Mouse (Mus musculus): ENCODE measurements at regions not wholly inside any gene's neighbourhood (a gene's known extent, or its start where the extent isn't known, plus 50 kb on each side); places are given as distances from the start of the nearest gene placed in this dataset.

DNA sequence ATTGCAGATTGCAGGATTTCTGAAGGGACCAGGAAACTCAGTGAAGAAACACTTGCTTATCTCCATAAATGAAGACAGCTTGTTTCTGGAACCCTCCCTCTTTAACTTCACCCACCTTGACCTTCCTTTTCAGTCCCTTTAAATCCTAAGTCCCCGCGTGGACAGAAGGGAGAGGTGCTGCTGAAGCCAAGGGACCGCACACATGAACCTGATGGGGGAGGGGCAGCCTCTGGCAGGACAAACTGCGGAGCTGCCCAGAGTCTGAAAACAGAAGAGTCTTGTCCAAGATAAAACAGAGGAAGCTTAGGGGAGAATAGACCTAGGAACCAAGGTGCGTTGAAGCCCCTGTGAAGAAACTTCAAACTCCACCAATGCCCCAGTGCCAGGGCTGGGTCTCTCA lies 368.9 kb upstream of the Tbx3 start:
- peak; percentile 26 for DNase-seq (ENCODE audit: low spot score)

DNA sequence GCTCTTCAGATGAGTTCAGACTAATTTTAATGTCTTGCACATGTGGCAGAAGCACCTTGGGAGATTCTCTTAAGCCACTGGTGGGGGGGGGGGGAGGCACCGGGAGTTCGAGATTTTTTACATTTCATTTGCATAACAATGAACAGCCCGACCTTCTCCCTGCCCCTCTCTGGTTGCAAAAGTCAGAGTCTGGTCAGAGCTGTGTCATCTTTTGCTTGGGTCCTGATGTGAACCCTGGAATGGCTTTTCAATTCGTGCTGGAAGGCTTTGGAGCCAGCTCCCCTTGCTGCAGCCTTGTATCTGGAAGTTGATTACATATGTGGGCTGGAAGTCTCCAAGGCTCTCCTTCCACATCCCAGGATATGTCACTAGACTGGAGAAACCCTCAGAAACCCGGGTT lies 365.7 kb upstream of the Tbx3 start:
- DNase-seq (ENCODE audit: low spot score), result no peak

DNA sequence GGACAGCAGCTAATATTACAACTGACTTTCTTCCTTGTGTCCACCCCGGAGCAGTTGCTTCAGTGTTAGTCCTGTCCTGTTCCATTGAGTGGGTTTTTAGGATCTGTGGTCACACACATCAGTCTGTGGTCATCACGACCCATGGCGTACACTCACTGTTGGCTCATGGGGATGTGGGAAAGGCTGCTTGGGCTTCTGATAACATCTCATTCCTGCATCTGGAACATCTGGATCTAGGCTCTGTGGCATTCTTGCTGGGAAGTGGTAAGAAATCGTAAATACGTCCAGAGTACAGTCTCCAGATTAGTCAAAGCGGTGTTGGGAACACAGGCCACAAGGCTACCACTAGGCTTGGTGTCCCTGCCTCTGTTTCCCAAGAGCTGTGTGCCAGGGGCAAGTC lies 362.7 kb upstream of the Tbx3 start:
- DNase-seq (ENCODE audit: low spot score), result no peak

DNA sequence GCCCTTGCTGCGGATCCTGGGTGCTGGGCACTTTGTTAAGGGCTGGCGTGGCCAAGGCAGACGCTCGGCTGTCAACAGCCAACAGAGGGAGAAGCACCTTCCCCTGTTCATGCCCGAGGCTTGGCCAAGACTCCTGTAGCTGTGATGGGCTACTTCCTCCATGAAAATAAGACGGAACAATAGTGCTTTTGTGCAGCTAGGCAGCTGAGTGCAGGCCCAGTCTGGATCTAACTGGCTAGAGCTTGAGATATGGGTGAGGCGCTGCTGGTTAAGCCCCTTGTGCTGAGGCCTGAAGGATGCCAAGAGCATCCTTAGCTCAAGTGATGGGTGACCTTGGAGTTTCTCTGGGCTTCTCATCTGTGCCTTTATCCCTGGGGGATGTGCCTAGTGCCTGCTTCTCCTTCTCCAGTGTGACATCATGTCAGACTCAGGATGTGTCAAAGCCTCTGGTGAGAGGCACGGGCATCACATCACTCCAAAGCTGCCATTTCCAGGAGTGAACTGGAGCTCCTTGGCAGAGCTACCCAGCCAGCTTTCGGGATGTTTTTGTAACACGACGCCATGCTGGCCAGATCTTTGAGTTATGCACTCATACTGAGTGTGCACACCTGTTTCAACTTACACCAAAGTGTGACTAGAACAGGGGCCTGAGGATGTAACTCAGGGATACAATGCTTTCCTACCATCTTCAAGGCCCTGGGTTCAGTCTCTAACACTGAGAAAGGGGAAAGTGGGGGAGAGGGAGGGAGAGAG lies 360.1 kb upstream of the Tbx3 start:
- peak; percentile 54 for DNase-seq (ENCODE audit: low spot score)

GRCm38 (mm10) chr5:119312808-119313207 lies 357.7 kb upstream of the Tbx3 start:
- no peak for DNase-seq (ENCODE audit: low spot score)

- DNase-seq (ENCODE audit: low spot score), result no peak
These were observed 355.3 kb upstream of the Tbx3 start for GRCm38 (mm10) chr5:119315149-119315548.

DNA sequence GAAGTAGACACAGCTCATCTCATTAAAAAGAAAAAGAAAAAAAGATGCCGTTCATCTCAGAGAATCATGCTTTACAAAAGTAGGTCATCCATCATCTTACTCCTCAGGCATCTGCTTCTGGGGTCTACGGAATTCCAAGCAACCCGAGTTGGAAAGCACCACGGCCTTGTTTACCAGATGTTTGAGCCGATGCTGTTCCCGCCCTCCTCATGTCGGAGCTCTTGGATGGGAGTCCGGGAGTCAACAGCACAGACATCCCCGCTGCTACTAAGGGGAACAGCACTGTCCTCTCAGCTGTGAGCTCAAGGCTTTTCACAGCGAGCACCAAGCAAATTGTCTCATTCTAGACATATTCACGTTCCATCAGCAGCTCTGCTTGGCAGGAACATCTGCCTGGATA lies 352.9 kb upstream of the Tbx3 start:
- DNase-seq (ENCODE audit: low spot score), result no peak

DNA sequence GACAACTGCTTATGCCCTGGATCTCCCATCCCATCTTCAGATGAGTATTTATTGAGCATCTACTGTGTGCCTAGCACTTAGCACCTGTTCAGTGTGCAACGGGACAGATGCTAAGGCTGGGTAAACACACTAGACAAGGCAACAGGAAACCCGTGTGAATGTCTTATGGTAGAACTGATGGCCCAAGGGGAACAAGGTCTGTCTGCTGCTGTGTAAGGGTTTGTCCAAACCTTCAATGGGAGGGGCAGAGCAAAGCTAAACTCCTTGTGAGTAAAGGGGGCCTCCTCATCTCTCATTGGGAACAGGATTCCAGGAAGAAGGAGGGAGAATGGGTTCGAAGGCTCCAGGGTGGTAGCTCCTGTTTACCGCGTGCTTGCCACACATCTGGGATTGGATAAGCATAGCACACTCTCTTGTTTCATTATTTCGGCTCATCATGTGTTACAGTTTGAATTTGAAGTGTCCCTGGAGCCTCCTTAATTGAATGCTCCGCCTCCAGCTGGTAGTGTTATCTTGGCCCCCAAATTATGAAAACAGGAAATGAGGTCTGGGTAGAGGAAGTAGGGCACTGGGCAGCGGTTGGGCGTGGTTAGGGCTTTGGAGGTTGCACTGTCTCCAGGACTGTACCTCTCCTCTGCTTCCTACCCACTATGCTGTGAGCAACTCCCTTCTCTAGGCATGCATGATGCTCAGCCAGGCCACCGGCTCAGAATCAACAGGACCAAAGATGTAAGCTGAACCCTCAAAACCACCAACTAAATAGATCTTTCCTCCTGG lies 348.9 kb upstream of the Tbx3 start:
- no peak for DNase-seq (ENCODE audit: low spot score)

- DNase-seq (ENCODE audit: low spot score), result no peak
These were observed 348.1 kb upstream of the Tbx3 start for GRCm38 (mm10) chr5:119322411-119322810.

DNA sequence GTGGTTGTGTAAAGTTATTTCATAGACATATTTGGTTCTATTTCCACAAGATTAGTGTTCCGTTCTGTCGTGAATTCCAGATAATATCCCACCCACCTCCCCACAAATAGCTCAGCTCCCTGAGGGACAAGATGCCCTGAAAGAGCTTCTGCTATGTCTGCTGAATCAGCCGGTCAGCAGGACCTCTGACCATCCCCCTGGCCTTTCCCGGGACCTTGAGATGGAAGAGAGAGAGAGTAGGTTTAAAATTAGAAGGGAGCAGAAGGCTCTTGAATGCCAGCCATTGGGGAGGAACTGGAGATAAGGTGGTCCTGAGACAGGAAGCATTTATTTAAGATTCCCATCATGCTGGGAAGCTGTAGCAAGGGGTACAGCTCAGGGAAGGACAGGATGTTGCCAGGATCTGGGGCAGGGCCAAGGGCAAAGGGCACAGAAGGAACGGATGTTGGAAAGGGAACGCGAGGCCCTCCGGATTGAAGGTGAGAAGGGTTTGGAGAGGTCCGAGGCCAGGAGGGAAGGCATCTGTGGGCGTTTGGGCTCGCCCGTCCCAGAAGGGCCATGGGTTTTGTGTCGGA lies 344.7 kb upstream of the Tbx3 start:
- no peak for DNase-seq (ENCODE audit: low spot score)

- no peak for DNase-seq (ENCODE audit: low spot score)
These were observed 343.6 kb upstream of the Tbx3 start for GRCm38 (mm10) chr5:119326895-119327294.

DNA sequence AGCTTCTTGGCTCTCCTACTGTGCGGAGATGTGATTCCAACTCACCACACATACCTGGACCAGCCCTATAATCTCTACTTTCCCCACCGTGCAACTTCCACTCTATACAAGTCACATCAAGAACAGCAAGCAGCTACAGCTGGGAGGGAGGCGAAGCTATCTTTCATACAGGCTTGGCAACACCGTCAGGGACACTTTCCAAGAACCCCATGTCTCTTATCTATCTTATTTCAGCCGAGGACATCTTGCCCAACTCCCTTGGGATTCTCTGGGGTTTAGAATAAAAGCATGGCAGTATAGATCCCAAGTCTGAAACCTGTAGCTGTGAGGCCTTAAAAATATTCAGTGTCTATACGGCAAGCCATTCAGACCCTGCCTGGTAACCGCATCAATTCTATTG lies 341.5 kb upstream of the Tbx3 start:
- no peak for DNase-seq (ENCODE audit: low spot score)

DNA sequence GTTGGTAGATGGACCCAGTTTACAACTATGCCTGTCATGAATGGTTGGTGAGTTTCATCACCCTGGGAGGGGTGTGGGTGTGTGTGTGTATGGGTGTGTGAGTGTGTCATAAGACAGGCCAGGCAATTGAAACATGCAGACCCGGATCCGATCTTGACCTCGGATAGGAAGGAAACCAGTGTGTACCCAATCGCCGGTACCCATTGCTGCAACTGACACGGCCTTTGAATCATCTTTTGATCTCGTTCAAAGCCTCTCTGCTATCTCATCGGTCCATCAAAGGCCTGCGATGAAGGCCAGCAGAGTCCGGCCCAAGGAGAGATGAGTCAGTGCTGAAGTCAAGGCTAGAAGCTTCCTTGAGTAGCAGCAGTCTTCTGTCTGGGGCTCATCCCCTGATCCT lies 341.1 kb upstream of the Tbx3 start:
- no peak for DNase-seq (ENCODE audit: low spot score)

GRCm38 (mm10) chr5:119329860-119330259 lies 340.6 kb upstream of the Tbx3 start:
- DNase-seq (ENCODE audit: low spot score), result no peak

DNA sequence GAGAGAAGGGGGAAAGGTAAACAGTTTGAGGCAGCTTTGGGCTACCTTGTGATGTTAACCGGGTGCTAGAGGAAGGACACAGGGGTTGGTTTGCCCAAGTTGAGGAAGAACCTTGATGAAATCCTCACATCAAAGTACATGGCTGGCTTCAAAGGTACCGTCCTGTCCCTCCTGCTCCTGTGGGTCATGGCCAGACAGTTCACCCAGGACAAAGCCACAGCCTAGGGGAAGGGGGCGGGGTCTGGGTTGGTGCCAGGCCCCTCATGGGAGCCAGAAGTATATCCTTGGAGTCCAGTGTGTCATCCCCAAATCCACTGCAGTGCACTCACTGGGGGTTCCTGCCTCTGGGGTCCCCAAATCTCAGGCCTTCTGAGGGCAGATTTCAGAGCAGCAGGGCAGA lies 339.0 kb upstream of the Tbx3 start:
- DNase-seq (ENCODE audit: low spot score), result no peak

DNA sequence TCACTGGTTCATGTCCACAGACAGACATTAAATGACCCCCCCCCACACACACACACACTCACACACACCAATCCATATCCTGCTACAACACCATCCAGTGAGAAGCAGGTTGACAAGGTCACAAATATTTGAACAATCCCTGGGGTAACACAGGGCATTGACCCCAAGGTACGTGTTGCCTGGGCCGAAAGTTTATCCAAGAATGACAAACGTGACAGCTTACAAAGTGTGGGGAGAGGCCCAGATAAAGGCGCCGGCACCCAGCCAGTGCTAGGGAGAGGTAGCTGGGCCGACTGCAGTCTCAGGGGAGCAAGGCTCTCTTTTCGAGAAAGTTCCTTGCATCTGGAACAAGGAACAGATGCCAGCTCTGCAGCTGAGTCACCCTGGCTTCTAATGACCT lies 337.8 kb upstream of the Tbx3 start:
- DNase-seq (ENCODE audit: low spot score), result peak; percentile 19

DNA sequence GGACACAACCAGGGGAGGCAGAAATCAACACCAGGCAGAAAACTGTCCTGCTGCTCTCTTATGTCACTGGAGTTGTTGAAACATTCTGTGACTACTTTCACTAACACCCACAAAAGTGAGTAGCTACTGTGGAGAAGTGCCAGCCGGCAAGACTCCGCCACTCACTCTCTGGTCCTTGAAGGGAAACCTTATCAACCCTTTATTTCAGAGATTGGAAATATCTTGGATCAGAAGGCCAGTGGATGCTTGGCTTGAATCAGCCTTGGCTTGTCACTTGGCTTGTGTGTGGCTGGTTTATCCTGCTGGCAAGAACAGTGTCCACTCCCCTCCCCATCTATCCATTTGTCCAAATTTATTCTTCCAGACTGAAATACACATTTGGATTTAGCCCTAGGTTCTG lies 335.3 kb upstream of the Tbx3 start:
- no peak for DNase-seq (ENCODE audit: low spot score)

- DNase-seq (ENCODE audit: low spot score), result no peak
These were observed 334.5 kb upstream of the Tbx3 start for GRCm38 (mm10) chr5:119335979-119336378.

DNA sequence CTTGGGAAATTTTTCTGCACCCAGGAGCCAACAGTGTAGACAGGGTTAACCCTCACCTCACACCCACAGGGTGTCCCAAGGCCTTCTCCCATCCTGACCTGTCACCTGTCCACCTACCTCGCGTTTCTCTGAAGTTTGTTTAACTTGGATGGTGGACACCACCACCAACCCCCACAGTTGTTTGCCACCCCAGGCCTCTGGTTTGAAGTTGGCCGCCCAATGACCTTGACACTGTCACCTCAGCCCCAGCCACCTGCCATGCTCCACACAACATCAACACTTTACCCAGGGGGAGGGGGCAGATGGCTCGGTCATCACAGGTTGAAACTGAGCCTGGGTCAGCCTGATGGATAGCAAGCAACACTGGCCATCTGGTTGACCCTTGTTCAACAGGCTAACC lies 332.7 kb upstream of the Tbx3 start:
- no peak for DNase-seq (ENCODE audit: low spot score)

DNA sequence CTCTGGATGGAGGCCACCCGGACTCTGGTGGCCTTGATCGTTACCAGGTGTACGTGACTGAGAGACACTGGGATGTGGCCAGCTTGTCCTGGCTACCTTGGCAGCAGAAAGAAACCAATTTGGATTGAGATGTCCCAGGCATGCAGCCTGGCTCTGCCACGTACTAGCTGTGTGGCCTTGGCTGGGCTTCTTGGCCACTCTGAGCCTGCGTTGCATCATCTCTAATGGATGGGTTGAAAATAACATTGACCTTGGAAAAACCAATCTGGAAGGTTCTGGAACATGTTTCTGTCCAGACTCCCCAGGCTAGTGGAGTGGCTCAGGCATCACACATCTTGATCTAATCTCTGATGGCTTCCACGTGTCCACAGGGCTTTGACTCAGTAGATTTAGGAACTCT lies 331.8 kb upstream of the Tbx3 start:
- DNase-seq (ENCODE audit: low spot score), result no peak

- DNase-seq (ENCODE audit: low spot score), result no peak
These were observed 322.2 kb upstream of the Tbx3 start for GRCm38 (mm10) chr5:119348303-119348702.

DNA sequence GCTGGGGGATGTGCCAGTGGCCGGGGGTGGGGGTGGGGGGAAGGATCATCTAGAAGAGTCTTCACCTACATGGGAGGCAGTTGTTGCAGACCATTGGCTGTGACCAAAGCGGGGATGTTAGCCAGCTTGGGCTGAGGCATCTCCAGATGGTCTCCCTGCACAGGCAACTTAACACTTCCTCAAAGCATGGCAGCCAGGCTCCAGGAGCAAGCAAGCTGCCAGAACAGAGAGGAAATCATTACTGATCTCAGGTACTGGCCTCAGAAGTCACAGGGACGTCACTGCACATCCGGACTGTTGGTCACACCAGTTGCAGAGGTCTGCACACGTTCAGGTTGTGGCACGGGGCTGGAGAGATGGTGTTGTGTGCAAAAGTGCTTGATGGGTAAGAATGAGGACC lies 321.1 kb upstream of the Tbx3 start:
- no peak for DNase-seq (ENCODE audit: low spot score)

DNA sequence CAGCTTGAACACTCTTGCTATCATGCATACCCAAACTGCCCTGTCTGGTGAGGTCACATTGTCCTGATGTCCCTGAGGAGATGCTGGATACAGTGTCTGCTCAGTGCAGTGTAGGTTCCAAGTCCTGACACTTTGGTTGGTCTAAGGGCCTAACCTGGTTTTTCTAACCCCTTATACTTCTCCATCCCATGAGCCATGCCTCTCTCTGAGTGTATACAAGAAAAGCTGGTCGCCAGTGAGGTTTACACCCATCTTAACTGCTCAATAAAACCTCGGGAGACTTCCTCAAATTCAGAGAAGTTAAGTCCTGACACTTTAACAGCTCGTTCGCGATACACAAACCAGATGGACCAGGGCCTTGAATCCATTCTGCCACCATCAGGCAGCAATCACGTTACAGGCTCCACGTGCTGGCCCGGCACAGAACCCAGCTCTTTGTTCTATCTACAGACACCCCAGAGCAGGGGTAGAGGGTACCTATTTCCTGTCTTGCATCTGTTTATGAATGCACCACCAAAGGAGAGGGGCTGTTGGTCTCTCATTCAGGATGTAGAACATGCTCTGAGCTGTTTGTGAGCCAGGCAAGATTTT lies 320.0 kb upstream of the Tbx3 start:
- DNase-seq (ENCODE audit: low spot score), result no peak

All from embryo, embryonic 10 days (tissue).